Mouse (Mus musculus) kidney, adult 8-10 months (tissue): ENCODE results near the gene Krt87.

Experiments
- DNase-seq, 2 experiments: peaks; one replicate each; pipeline ENCODE4 v3.0.0; 2022

Krt87 gene

DNA sequence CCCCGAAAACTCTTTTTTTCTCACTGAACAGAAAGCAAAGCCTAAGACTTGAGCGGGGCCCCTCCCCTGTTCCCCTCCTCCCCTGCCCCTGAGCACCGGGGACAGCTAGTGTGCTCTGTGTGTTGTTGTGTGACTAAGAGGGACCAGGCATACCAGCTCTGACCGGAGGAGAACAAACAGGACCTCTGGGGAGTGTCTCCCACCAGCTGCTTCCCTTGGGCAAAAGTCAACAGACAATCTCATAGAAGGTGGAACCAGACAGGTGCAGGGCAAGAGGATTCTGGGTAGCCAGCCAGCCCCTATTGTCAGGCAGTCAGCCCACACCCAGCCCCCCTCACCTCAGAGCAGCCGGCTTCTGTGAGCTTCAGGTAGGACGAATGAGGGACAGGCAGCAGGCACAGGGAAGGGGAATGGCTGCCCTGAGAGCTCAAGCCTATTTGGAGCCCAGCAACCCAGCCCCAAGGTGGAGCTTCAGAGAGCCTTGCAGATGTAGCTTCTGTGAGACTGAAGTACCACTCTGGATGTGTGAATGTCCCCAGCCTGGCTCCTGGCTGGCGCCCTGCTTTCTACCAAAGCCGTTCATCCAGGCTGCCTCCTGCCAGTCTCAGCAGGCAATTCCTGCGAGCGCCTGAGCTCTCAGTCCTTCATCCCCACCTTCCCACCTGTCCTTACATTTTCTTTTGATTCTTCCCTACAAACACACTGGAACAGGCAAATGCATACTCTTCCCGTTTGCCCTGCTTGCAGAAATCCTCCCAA lies 23.6 kb downstream of the Krt87 start:
- no peak for DNase-seq

GRCm38 (mm10) chr15:101413916-101414635 lies 24.5 kb downstream of the Krt87 start:
- peak in 1 of 2 experiments; percentile 24 for DNase-seq

GRCm38 (mm10) chr15:101412188-101412587 lies 26.4 kb downstream of the Krt87 start:
- DNase-seq = peak; percentile 67 to 81

DNA sequence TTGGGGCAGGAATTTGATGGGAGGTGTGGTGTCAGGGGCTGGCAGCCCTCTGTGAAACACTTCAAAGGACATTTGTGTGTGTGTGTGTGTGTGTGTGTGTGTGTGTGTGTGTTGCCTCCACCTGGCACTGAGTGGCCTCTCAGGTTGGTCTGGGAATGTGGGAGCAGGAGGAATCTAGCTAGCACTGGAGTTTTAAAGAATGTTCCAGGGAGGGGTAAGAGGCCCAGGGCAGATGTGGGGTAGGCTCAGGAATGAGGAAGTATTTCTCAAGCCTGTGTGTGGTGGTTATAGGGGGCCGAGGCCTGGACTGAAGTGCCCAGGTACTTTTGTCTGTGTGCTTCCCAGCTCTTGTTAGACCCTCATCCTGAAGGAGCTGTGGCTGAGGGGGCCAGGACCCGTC lies 27.8 kb downstream of the Krt87 start, which contains the start of gene Krt7:
Gene Krt7 (plus strand): TSS at position 269 of the 400 bp plus-strand sequence.
- peak; percentile 52 to 77 for DNase-seq

DNA sequence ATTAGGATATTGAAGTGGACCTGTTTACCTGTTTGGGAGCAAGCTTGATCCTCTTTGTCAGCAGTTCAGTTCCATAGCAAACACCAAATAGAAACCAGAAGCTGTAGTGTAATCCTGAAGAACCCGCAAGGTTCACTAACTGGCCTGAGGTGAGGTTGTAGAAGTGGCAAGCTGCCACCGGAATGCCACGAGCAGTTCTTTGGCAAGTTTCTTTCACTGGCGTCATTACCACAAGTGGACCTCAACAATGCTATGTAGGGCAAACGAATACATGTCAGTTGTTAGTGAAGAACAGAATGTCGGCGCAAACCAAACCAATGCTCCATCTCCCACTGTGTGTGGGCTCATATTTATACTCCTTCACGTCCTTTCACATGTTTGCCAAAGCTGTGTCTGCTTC lies 40.3 kb downstream of the Krt87 start:
- DNase-seq = peak in 1 of 2 experiments; percentile 34

- no peak for DNase-seq
These were observed 40.9 kb downstream of the Krt87 start for GRCm38 (mm10) chr15:101397683-101398082.

- no peak for DNase-seq
These were observed 41.7 kb downstream of the Krt87 start for GRCm38 (mm10) chr15:101396921-101397320.

DNA sequence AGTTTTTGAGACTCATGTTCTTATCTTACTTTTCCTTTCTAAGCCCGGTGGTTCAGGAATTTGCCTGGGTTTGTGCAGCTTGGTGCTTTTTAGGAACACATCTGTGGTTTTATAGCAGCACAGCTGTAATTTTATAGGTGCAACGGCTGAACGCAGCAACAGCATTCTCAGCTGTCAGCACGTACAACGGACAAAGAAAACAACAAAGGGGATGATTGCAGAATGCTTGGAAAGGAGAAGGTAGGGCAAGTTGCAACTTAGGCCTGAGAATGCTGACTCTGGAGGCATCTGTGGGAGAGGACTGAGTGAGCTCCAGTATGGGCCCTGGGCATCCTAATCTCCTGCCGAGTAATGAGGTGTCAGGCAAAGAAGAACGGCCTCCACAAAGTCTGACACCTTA lies 42.1 kb downstream of the Krt87 start:
- DNase-seq = no peak

GRCm38 (mm10) chr15:101394908-101395307 lies 43.7 kb downstream of the Krt87 start:
- peak; percentile 41 to 50 for DNase-seq

DNA sequence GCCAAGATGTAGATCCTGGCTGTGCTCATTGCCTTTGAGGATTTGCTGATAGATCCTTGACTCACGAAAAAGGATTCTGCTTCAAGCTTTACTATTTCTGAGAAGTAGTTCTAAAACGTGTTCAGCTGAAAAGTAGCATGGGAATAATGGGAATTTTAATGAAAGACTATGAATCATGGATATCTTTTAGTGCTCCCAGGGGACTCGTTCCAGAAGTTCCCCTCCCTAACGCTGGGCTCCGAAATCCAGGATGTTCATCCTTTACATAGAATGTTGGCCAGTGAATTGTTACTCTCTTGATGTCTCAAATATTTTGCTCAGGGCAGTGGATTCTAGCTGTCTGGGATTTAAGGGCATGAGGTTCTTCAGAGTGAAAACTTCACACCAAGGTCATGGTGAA lies 46.4 kb downstream of the Krt87 start:
- no peak for DNase-seq

GRCm38 (mm10) chr15:101390203-101390602 lies 48.4 kb downstream of the Krt87 start:
- no peak for DNase-seq

- no peak for DNase-seq
These were observed 50.5 kb downstream of the Krt87 start for GRCm38 (mm10) chr15:101388034-101388541.

DNA sequence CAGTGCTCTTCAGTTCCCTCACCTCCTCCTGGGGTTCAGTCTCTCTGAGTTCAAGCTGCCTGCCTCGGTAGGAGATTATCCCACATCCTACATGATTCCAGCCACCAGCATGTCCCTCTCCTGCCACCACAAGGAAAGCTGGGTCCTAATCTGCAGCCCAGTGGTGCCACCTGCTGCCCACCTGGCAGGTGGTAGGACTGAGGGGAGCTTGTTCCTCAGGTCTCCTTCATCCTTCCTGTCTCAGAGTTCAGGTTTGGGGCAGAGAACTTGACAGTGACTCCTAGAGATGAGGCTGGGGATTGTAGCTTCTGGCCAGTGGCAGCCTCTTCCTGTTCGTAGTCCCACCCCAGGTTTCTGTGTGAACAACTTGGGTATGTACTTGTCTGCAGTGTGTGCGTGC lies 51.4 kb downstream of the Krt87 start:
- peak; percentile 45 to 53 for DNase-seq

GRCm38 (mm10) chr15:101385064-101385463 lies 53.5 kb downstream of the Krt87 start:
- DNase-seq = no peak

DNA sequence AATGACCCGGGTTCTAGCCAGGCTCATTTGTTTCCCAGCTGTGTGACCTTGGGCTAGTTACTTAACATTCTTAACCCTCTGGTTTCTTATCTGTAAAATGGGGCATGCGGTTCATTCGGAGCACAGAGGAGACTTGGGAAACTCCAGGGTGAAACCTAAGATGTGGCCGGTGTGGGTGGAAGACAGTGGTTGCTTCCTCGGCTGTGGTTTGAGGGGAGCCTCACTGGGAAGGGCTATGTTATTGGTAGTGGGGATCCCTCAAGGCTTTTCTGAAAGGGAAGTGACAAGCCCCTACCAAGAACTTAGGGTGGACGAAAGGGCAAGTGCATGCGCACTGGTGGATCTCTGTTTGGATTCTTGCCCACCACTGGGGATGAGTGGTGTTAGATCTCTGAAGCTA lies 54.0 kb downstream of the Krt87 start:
- no peak for DNase-seq

GRCm38 (mm10) chr15:101382811-101383210 lies 55.8 kb downstream of the Krt87 start:
- no peak for DNase-seq

DNA sequence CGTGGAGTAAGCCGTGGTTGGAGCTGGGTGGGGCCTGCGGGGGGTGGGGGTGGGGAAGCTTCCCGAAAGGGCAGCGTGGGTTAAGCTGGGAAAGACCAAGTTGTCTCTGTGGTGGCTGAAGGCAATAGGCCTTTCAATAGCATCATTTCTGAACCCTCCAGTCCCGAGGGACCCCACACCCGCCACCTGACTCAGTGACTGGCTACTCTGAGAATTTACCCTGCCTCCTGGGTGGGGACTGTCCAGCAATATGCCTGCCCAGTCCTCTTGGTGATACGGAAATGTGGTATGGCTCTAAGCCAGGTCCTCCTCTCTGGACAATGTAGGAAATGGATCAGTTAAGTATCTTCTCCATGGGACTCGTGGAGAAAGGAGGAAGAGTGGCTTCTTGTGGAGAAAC lies 56.8 kb downstream of the Krt87 start:
- DNase-seq = peak; percentile 44 to 50
